Mouse (Mus musculus) CH12.LX (cell line): ENCODE results near the gene Ano10.

Experiments used
- CHD1 ChIP-seq: IDR thresholded peaks from 2 replicates; pipeline ENCODE4 v1.6.1; 2012; ENCODE audit warnings: low read depth, low read length, improper control_type of control experiment, inconsistent platforms
- IRF4 ChIP-seq: IDR thresholded peaks from 2 replicates; pipeline ENCODE4 v1.6.1; 2014; ENCODE audit warnings: low read depth, mild to moderate bottlenecking, inconsistent platforms, low read length, improper control_type of control experiment
- POLR2A ChIP-seq: IDR thresholded peaks from 2 replicates; pipeline ENCODE4 v1.6.1; 2011; ENCODE audit warnings: low read depth, mild to moderate bottlenecking, improper control_type of control experiment, low read length
- SMC3 ChIP-seq: IDR thresholded peaks from 2 replicates; pipeline ENCODE4 v1.6.1; 2011; ENCODE audit warnings: low read depth, low read length, improper control_type of control experiment

DNA sequence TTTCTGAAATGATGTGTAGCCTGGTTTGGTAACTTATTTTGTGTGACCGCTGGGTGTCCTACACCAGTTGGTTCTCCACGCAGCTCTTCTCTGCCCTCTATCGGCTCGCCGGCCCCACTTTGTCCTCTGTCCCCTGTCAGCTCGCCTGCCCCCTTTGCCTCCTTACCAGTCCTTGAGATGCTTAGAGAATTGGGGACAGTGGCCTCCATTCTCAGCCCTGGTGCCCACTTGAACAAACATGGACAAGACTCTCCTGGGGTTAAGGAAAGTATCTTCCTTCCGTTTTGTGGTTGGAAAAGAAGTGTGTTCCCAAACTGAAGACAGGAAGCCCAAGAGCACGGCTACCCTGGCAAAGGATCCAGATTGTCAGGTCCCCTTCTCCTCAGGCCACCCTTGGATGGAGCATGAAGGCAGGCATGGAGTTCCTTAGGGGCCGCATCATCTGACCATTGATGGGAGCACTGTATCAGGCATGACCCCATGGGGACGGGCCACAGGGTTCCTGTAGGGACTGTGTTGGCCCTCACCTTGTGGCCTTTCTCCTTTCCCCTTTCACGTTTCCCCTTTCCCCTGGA is 121.5 kb downstream of the Ano10 start:
- TF ChIP-seq IRF4 (no peak), POLR2A (no peak), CHD1 (no peak), SMC3 (no peak)
